Mouse (Mus musculus) thymus, postnatal 25 days (tissue): ENCODE data around the gene Adcyap1r1.

Experiments
- DNase-seq: peaks from one replicate; pipeline ENCODE4 v3.0.0; 2022

Gene Adcyap1r1

GRCm38 (mm10) chr6:55452381-55452780 is 603 bp downstream of the Adcyap1r1 start:
- no peak for DNase-seq

GRCm38 (mm10) chr6:55453548-55453947 is 1.8 kb downstream of the Adcyap1r1 start:
- no peak for DNase-seq

GRCm38 (mm10) chr6:55455641-55456040 is 3.9 kb downstream of the Adcyap1r1 start:
- no peak for DNase-seq

DNA sequence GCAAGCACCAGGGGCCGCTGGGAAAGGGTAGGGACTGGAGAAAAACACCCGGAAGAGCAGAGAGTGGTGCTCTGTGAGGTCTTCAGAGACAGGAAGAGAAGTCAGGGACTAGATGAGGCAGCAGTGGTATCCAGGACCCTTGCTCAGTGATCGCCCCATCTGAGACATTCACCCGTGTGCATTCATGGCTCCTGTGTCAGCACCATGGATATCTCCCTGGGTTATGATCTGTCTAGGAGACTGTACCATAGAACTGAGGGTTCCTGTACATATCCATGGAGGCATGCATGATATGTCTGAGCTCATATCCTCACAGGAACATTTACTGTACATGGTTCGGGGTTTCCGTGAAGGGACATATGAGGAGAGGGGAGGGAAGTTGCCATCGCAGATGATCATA is 5.9 kb downstream of the Adcyap1r1 start:
- DNase-seq: no peak

GRCm38 (mm10) chr6:55458156-55458555 is 6.4 kb downstream of the Adcyap1r1 start:
- no peak for DNase-seq

- no peak for DNase-seq
Measured at GRCm38 (mm10) chr6:55459545-55460397, 8.0 kb downstream of the Adcyap1r1 start.

GRCm38 (mm10) chr6:55461141-55461540 is 9.4 kb downstream of the Adcyap1r1 start:
- peak; percentile 5 for DNase-seq

GRCm38 (mm10) chr6:55461678-55462077 is 9.9 kb downstream of the Adcyap1r1 start:
- DNase-seq: no peak

GRCm38 (mm10) chr6:55462394-55462793 is 10.6 kb downstream of the Adcyap1r1 start:
- no peak for DNase-seq

DNA sequence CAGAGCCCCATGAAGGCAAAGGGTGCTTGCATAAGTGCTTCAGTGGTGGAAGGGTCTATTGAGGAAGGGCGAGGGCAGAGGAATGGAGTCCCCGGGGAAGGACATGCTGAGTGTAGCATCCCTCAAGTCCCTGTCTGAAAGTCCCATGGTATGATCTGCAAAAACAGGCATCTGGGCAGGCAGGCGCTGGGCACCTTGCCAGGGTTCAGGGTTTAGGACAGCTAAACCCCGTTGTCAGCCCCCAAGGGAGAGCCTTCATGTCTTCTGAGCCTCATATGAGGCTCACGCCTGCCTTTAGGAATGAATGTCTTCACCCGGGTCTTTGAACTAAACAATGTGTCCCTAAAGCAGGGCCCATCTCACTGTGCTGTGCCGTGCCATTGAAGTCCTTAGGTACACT is 12.2 kb downstream of the Adcyap1r1 start:
- DNase-seq: no peak

DNA sequence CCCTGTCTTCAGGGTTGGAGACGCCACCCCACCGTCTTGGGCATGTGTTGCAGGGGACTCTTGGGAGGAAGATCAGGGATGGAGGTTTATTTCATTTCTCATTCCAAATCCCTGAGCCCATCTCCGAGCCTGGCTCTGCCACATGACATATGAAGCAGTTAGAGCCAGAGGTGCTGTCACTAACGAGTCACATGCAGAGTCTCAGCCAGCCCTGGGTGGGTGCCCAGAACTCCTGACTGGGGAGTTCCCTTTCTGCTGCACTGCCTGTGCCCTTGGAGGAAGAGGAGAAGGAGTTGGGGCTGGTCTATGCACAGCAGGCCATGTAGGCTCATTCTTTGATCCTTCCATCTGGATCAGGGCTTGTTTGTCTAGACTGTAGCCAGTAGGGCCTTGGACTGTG is 13.5 kb downstream of the Adcyap1r1 start:
- no peak for DNase-seq

DNA sequence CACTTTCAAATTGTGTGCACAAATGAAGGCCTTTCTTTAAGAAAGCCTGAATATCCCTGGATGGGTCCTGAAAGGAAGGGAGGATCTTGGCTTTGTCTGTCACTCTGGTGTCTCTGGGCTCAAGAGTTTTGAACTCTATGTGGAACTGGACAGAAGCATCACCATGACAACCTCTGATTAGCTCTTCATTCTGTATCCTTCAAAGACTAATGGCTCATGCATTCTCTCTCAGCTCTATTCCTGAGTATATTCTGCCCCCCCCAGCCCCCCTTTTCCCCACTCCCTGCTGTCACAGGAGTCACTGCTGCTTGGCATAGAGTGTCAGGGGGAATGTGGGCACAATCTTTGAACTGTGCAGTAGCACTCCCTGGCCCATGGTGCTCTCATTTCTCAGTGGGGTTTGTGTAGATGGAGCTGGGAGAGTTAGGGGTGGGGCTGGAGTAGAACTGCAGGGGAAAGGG is 14.6 kb downstream of the Adcyap1r1 start:
- no peak for DNase-seq

- no peak for DNase-seq
Measured at GRCm38 (mm10) chr6:55470691-55471090, 18.9 kb downstream of the Adcyap1r1 start.

DNA sequence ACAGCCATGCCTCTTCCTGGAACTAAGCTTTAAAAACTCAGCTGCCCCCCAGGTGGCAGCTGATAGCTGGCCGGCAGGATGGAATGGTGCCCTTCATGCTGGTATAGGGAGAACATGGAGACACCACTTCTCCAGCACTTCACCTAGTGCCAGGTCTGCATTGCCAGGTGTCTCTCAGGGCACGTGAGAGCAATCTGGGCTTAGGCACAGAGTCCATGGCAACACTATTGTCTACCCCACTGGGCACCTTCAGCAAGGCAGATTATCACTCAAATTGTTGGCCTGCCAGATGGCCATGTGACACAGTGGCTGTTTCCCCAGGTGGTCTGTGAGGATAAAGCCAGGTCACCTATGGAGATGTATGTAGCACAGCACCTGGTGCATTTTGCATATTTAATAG is 20.6 kb downstream of the Adcyap1r1 start:
- no peak for DNase-seq

- no peak for DNase-seq
Measured at GRCm38 (mm10) chr6:55480988-55481387, 29.2 kb downstream of the Adcyap1r1 start.

GRCm38 (mm10) chr6:55482471-55482870 is 30.7 kb downstream of the Adcyap1r1 start:
- DNase-seq: no peak

DNA sequence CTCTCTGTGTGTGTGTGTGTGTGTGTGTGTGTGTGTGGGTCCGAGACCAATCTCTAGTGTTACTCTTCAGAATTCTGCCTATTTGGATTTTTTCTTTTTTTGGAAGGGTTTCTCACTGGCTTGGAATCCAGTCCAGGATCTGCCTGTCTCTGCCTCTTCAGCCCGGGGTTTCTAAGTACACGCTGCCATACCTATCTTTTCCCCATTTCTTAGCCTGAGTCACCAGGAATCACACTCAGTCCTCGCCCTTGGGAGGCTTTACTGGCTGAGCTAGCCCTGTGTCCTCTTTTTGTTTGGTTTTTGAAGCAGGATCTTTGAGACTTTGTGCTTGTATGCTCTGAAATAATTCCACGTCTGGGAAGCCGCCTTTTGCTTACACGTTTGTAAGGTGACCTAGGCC is 31.6 kb downstream of the Adcyap1r1 start:
- no peak for DNase-seq

GRCm38 (mm10) chr6:55484224-55484623 is 32.4 kb downstream of the Adcyap1r1 start:
- DNase-seq: no peak

GRCm38 (mm10) chr6:55485216-55485615 is 33.4 kb downstream of the Adcyap1r1 start:
- no peak for DNase-seq

GRCm38 (mm10) chr6:55487726-55488125 is 35.9 kb downstream of the Adcyap1r1 start:
- no peak for DNase-seq

DNA sequence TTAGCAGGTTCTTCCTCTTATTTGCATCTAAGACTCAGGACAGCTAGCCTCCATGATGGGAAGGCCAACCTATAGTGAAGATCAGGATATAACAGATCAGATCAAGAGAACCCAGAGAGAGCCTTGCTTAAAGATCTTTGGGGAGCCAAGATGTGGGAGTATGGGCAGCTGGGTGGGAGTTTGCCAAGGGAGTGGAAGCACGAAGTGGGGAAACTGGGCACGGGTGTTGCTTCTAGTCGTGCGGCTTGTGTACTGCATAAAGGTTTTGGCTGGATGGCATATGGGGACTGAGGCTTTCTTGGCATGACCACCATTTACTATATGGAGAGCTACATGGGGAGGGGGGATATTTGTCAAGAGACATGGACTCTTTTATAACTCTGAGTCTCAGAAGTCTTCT is 44.4 kb downstream of the Adcyap1r1 start:
- DNase-seq: no peak

GRCm38 (mm10) chr6:55498753-55499152 is 47.0 kb downstream of the Adcyap1r1 start:
- no peak for DNase-seq

- no peak for DNase-seq
Measured at GRCm38 (mm10) chr6:55501061-55501460, 49.3 kb downstream of the Adcyap1r1 start.

GRCm38 (mm10) chr6:55502309-55502708 is 50.5 kb downstream of the Adcyap1r1 start:
- no peak for DNase-seq
